Mouse (Mus musculus): ENCODE measurements around the gene Rpl35a. TPM values are rescaled to one million over a fixed set of nuclear protein-coding genes. Genes with fewer than 3 reads are reported as not detected.

The Rpl35a gene
- 100 to 1,000 TPM; 303 to 319 TPM for total RNA-seq (2021)

DNA sequence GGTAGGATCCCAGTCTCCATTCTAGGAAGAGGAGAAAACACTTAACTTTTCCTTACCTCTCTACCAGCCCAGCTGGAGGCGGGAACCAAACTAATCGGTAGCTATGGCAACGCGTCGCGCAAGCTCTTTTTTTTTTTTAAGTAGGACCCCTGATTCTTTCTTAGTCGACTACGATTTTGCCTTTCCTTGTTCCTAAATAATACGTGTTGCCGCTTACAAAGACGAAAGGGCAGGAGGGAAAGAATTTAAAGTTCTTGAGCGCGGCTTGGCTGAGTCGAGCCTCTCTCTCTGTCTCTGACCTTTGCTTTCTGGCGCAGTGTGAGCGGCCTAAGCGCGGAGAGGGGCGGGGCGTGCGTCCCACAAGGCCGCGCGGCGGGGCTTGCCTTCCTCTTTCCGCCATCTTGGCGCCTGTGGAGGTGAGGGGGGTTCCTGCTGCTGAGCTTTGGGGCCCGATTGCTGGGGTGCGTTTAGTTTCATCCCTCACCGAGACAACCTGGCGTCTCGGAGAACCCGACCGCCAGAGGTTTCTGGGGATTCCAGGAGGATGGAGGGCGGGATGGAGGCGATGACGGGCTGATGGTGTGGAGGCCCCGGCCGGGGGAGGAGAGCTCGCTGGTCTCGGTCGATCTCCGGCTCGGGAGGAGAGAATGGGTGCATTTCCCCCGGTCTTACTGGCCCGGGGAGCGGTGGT lies at the start of gene Rpl35a, which contains the start of gene Iqcg:
TSS of gene Rpl35a (plus strand) at position 359 of the 691 bp plus-strand sequence.
TSS of gene Iqcg (minus strand) at position 124 of the 691 bp plus-strand sequence.
- intact Hi-C loops (cut with DNase I), result no loop called here

DNA sequence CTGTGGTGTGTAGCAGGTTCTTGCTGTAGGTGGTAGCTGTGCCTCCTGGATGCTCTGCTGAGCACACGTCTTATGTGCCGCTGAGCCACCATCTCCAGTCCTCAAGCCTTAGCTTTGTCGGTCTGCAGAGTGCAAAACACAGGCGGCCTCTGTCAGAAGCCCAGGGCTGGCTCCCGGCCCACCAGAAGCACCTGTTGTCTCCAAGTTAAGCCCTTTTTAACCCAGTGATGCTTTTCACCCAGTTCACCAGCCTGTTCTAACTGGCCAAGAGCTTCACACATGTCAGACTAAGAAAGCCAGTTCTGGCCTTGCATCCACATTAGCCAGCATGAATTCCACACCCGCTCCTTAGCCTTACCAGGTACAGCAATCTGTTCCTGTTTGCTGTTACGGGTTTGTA lies 49.4 kb upstream of the Rpl35a start:
- no peak for DNase-seq (ENCODE audit: low spot score)
- intact Hi-C loops (cut with DNase I), result no loop called here

More for the DNA sequence above, at the start of gene Rpl35a, which contains the start of gene Iqcg:
- peak; percentile 81 for DNase-seq (ENCODE audit: low spot score)

DNA sequence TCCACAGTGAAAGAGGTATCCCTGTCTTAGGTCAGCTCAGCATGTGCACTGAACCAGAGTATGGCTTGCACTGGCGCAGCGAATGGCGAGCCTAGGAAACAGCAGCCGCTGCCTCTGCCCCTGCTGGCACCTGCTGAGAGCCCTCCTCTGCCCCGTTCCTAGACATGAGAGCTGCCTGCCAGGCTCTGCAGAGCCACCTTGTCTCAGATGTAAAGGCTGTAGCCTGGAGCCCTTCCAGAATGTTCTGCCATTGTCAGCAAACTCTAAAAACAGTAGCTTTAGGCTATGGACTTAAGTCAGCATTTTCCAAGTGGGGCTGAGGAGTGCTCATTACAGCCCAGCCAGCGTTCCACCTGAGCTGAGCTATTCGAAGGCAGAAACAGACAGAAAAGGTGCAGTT lies 48.8 kb upstream of the Rpl35a start:
- intact Hi-C loops (cut with DNase I), result no loop called here

DNA sequence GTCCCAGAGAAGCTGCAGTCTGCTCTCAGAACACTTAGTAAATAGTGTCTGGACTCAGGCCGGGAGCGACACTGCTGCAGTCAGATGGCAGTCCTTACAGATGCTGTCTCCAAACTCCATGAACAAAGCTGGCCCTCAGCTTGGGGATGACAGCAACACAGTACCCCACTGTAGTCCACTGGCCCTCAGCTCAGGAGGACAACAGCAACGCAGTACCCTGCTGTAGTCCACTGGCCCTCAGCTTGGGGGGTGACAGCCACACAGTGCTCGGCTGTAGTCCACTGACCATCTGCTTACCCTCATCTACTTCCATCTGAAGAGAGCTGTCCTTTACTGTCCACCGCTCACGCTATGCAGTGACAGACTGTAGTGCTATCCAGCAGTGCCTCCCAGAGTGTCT lies 46.1 kb upstream of the Rpl35a start:
- no peak for DNase-seq (ENCODE audit: low spot score)

More for the DNA sequence above, 48.8 kb upstream of the Rpl35a start:
- DNase-seq (ENCODE audit: low spot score), result no peak

DNA sequence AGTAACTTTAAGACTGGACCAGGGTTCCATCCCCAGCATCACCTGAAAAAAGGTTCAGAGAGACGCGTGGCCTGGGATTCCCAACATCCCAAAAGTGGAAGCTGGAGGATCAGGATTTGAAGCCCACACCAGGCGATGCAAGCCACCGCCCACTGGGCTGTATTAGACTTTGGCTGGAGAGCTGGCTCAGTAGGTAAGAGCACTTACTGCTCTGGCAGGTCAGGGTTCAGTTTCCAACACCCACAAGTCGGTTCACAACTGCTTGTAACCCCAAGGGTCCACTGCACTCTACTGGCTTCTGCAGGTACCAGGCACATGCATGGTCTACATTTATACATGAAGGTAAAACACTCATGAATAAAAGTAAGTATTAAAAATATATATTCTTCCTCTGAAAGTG lies 42.5 kb upstream of the Rpl35a start:
- no peak for DNase-seq (ENCODE audit: low spot score)
- intact Hi-C loops (cut with DNase I), result no loop called here

More for the DNA sequence above, 46.1 kb upstream of the Rpl35a start:
- intact Hi-C loops (cut with DNase I), result no loop called here

DNA sequence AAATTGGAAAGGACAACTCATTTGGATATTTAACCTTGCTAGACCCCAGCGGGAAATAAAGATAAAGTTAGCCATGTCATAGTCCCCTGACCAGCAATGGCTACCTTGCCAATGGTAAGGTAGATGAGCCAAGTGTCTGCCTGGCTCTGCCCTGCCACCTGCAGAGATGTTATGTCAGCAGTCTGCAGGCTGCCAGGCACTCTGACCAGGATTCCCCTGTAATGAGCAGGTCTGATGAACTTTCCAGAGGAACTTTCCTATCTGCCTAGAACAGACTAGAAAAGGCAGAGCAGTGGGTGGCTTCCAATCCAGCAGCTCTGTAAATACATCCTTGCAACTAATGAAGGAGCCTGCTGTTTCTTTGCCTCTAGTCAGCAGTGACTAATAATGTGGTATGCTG lies 41.3 kb upstream of the Rpl35a start:
- DNase-seq (ENCODE audit: low spot score), result no peak
- intact Hi-C loops (cut with DNase I), result no loop called here

DNA sequence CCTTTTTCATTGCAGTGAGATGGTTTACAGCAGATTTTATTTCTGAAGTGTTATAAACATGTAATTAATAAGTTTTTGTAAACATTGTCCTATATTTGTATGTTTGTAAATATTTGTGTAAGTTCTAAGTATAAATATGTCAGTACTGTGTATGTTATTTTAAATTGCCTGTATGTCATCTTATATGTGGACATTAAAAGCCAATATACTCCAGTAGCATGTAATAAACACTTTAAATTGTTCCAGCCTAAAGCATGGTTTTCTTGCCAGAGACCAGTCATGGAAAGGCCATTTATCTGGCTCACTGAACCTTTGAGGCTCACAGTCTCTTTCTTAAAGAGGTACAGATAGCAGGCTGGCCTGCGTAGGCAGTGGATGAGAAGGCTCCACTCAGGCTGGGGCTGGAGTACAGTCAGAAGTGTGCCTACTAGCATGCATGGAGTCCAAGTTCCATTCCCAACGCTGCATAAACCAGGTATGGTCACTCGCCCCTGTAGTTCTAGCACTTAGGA lies 40.8 kb upstream of the Rpl35a start:
- intact Hi-C loops (cut with DNase I), result no loop called here
- DNase-seq (ENCODE audit: low spot score), result no peak

DNA sequence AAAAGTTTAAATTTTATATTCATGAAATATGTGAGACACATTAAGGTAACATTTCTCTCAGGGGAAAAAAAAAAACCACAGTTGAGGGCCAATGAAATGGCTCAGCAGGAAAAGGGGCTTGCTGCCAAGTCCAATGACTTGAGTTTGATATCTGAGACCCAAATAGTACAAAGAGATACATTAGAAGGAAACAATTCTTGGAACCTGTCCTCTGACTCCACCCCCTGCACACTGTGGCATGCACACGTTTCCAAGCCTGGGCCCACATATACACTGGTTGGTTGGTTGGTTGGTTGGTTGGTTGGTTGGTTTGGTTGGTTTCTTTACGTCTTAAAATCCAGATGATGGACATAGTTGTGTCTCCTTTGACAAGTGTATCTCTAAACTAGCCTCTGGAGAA lies 40.3 kb upstream of the Rpl35a start:
- intact Hi-C loops (cut with DNase I), result no loop called here
- DNase-seq (ENCODE audit: low spot score), result no peak

DNA sequence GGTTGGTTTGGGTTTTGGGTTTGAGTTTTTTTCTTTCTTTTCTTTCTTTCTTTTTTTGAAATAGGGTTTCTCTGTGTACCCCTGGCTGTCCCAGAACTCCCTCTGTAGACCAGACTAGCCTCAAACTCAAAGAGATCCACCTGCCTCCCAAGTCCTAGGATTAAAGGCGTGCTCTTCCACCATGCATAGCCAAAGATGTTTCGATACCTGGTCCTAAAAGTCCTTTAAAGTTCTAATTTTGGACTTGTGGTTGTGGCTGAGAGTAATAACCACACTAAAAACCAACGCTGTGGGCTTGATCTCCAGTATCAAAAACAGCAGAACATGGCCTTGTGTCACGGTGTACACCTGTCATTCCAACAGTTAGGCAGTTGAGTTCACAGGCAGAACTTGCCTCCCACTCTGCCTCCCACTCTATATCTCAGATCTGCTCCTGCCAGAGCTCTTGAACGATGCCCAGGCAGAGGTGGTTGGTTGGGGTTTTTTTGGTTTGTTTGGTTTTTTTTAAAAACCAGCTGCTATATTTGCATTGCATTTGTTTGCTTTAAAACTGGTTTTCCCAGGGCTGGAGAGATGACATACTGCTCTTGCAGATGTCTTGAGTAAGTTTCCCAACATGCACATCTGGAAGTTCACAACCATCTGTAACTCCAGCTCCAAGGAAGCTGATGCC lies 38.4 kb upstream of the Rpl35a start:
- intact Hi-C loops (cut with DNase I), result no loop called here
- DNase-seq (ENCODE audit: low spot score), result no peak

DNA sequence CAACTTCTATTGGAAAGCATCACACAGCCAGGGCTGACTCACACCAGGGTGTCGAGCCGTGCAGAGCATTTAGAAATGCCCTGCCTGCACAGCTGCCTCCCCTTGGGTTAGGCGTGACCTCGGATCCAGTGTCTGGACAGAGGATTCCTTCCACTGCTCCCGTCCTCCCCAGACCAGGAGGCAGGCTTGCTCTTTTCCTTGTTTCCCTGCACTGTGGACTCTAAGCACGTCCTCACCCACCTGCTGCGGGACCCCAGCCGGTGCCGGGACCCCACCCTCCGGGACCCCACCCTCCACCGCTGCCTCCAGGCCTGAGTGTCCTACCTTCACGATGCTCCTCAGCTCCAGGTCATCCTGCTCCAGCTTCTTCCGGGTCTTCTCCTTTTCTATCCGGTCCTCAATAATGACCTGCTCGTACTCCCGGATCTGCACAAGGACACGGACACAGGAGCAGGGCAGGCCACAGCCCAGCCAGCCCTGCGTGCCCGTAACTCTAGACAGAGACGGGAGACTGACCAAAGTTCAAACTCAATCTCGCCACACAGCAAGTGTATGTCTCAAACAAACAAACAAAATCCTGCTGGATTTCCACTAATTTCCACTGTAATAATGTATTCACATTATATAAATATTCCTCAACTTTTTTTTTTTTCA lies 37.0 kb upstream of the Rpl35a start:
- intact Hi-C loops (cut with DNase I), result no loop called here

DNA sequence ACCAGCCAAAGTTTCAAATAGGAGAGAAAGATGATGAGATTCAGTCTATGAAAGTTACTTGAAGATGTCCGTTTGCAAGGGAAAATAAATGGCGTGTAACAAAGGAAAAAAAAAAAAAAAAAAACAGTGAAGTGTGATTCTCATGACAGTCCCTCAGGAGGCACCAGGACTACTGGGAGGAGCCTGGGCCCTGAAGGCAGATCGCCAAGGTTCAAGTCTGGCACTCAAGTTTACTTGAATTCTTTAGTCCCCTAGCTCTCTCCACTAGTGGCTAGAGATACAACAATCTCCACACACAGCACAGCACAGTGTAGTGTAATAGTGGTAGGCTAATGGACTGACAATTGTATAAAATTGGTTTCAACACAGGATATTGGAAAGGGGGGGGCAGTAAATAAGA lies 34.9 kb upstream of the Rpl35a start:
- intact Hi-C loops (cut with DNase I), result loop anchor here (5.0 kb wide), 2 partner anchors 131 to 209 kb away; partner anchors contain the start of gene Smbd1
- no peak for DNase-seq (ENCODE audit: low spot score)

More for the DNA sequence above, 37.0 kb upstream of the Rpl35a start:
- DNase-seq (ENCODE audit: low spot score), result no peak

DNA sequence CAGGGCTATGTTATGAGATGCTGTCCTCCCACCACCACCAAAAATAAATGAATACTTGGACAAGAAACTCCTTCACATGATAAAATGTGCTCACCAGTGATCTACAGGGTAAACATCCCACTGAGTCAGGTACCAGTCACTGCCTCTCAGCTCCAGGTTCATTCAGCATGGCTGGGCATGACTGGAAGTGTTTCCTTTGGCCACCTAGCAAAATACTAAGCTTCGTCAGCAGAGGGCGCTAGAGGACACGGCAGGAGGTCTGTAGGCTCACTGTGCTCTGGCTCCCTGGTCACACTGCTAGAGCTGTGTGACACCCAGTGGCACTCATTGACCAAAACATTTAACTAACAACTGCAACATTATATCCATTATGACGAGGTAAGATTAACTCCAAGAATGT lies 32.5 kb upstream of the Rpl35a start:
- peak; percentile 51 for DNase-seq (ENCODE audit: low spot score)
- intact Hi-C loops (cut with DNase I), result loop anchor here (5.0 kb wide), 2 partner anchors 129 to 211 kb away; partner anchors contain the start of gene Smbd1

DNA sequence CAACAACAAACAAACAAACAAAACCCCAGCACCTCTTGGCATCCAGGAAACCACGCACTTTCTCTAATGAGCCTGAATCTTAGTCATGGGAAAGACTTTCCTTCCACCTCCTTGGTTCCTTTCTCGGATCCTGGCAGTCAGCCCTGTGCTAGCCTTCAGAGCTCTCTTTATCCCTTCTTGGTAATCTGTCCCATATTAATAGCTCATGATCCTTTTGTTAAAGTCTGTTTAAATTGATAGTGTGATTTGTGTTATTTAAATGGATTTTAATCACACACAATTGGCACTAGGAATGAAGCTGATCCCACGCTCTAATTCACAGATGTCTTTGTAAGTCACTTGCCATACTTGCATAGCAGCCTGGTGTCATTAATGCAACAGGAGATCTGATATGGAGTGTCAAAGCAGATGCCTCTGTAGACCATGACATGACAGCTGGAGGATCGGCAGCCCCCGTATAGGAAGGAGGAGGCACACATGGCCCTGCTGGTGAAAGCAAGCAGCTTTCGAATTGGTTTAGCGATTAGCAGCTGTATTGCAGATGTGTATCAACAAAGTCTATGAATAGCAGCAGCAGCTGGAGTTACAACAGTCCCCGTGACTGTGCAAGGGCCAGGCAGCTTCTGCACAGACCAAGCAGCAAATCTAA lies 31.7 kb upstream of the Rpl35a start:
- DNase-seq (ENCODE audit: low spot score), result no peak
- intact Hi-C loops (cut with DNase I), result loop anchor here (5.0 kb wide), 2 partner anchors 128 to 212 kb away; partner anchors contain the start of gene Smbd1

DNA sequence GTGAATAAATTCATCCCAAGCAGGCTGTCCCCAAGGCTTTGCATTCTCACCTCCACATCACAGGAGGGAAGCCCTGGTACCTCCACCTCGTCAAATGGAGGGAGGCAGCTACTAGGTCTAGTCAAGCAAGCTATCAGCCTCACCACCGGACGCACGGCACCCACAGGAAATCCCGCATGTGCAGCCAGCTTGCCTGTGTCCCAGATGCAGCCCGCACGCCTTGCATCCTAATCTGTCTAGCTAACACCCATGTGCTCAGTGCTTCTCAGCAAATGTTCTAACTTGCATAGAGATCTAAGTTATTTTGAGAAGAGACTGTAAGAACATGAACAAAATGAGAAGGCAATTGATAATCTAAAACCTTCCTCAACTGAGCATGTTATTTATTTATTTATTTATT lies 29.9 kb upstream of the Rpl35a start:
- DNase-seq (ENCODE audit: low spot score), result no peak
- intact Hi-C loops (cut with DNase I), result no loop called here

DNA sequence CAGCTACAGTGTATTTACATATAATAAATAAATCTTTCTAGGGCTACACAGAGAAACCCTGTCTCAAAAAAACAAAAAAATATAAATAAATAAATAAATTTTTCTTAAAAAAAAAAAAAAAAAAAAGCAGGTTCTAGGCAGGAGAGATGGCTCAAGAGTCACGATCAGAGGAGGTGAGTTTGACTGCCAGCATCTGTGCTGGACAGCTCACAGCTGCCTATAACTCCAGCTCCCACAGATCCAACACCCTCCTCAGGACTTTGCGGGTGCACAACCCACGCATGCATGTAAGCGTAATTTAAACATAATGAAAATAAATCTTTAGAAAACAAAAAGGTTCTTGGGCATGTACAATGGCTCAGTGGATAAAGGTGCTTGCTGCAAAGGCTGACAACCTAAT lies 20.2 kb upstream of the Rpl35a start:
- DNase-seq (ENCODE audit: low spot score), result no peak
- intact Hi-C loops (cut with DNase I), result no loop called here

DNA sequence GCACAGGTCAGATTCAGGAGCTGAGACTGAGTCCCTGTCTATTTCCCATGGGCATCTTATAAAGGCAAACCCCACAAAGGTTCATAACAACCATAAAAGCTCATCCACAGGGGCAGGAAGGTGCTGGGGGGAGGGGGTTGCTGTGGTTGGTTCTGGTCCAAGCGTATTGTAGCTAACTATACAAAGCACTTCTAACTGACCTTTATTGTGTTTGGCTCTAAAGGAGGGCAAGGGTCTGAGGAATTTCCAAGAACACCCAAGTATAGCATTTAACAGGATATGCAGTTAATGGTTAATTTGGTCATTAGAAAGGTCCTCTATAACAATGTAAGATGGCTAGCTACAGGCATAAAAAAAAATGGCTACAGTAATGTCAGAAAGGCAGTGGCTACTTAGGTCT lies 13.6 kb upstream of the Rpl35a start:
- no peak for DNase-seq (ENCODE audit: low spot score)
- intact Hi-C loops (cut with DNase I), result no loop called here

DNA sequence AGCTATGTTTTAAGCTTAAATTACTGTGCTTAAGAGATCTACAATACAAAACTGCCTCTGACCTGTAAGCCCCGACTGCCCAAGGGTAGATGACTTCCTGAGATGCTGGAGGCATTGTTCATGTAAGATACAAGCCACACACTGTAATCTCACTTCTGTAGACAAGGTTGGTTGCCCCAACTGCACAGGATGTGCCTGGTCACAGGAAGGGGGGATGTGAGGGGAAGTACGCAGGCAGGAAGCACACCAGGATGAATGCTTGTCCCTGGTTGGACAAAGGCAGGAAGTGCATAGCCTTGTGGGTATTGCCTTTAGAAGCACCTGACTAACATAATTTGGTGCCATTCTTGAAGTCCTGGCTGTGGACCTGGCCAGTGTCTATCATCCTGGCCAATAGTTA lies 13.0 kb upstream of the Rpl35a start:
- no peak for DNase-seq (ENCODE audit: low spot score)
- intact Hi-C loops (cut with DNase I), result no loop called here

DNA sequence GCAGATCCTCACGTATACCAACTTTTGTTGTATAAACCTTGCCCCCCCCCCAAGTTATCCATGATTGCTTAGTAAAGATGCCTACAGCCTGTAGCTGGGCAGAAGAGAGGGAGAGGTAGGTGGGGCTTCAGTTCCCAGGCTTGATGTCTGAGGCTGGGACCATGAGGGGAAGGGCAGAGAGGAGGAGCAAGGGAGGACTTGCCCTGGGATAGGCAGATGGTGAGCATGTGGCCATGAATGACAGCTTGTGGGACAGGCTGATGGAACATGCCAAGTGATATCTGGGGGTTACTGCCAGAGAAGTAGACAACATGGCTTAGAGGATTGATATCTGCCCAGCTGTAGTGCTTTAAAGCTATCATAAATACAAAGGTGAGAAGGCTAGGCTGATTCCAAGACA lies 8.2 kb upstream of the Rpl35a start:
- intact Hi-C loops (cut with DNase I), result no loop called here
- DNase-seq (ENCODE audit: low spot score), result no peak

DNA sequence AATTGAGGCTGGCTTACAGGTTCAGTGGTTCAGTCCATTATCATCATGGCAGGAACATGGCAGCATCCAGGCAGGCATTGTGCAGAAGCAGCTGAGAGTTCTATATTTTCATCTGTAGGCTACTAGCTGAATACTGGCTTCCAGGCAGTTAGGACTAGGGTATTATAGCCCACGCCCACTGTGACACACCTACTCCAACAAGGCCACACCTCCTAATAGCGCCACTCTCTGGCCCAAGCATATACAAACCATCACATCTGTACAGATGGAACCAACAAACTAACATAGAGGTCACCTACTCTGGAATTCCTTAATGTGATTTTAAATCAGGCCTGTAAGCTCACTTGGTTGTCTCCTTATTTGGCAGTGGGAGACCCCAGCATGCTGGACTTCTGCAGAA lies 7.6 kb upstream of the Rpl35a start:
- DNase-seq (ENCODE audit: low spot score), result no peak
- intact Hi-C loops (cut with DNase I), result no loop called here

DNA sequence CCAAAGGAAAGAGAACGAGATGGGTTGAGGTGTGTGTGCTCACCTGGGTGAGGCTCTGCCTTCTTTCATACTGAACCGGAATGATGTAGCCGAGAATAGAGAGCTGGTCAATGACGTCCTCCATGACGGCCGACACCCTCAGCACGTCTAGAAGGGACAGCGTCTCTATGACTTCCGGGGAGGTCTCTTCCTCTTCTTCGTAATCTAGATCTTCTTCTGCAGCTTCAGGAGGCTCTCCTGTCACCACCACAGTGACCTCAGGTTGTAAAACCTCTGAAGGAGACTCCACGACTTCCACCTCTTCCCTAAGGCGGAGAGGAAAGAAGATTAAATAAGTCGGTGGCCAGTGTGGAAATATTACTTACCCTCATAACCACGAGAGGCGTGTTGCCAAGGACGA lies 6.4 kb upstream of the Rpl35a start:
- DNase-seq (ENCODE audit: low spot score), result no peak
- intact Hi-C loops (cut with DNase I), result no loop called here
